Mouse (Mus musculus) right cerebral cortex, postnatal 4 days (tissue): ENCODE data around the gene Stap2.

Experiments
- DNase-seq: peaks from one replicate; pipeline ENCODE4 v3.0.0-alpha.2; 2022

Stap2 gene

DNA sequence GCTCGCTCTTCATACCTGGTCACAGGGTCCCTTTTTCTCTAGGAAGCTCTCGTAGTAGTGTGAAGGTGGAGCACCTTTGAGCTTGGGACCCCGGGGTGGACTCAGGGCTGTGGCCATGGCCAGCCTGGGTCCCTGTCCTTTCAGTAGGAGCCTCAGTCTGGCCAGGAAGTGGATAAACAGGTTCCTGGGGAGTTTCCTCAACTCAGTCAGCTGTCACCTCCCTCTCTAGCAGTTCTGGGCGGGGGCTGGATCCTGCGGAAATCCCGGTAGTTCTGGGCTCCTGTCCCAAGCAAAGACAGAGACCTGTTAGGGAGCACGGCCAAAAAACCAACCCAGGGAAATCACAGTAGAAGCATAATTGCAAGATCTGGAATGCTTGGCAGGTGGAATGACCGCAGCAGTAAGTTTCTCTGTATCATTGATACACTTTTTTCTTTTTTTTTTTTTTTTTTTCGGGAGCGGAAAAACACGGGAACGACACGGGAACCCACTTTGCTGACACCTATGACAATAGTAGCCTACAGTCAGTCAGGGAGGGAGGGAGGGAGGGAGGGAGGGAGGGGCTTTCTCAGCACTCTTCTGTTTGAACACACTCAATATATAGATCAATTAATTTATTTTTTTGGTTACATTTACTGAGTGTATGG is at the start of gene Stap2, which contains the start of gene Mpnd:
Stap2 (minus strand) TSS at position 170 of the 647 bp plus-strand sequence.
Mpnd (plus strand) TSS at position 297 of the 647 bp plus-strand sequence.
- no peak for DNase-seq

DNA sequence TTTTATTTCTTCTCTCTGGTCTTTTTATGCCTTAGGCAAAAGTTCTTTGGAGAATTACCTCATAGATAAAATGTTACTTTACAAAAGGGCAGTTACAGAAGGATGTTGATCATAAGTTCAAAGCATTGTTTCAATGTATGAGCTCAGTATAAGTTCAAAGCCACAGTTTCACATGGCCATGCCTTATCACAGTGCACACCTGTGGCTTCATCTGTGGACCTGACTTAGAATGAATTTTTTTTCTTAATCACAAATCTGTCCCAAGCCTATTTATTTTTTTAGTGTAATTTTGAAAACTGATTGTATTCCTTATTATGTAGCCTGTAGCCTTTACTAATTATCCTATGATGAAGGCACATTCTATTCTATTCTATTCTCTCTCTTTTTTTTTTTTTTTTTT is 49.6 kb upstream of the Stap2 start:
- no peak for DNase-seq

DNA sequence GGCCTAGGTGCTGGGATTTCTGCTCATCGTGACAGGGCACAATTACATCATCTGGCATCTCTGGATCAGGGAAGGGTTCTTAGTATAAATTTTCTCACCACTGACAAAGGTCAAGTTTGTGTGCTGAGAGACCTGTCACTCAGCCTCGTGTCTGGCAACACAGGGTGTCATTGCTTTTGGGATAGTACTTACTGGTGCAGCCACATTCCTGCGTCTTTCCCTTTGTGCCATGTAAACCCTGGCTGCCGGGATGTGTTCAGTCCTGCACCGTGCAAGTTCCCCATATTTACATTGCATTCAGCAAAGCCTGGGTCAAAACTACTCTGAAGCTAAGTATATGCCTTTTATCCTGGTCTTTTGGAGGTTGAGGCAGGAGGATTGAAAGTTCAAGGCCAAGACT is 46.0 kb upstream of the Stap2 start:
- no peak for DNase-seq

DNA sequence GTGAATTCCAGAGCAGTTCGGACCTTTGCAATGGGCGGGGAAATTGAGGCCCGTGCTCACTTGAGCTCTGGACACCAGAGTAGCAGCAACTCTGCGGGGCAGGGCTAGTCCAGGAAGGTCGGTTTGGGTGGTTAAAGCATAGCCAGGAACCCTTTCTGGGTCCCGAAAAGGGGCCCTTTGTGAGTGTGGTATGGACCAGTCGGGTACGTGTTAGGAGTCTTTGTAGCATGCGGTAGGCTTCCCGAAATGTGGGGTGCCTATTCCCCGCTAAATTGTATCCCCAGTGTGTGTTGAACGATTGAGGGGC is 35.4 kb upstream of the Stap2 start:
- no peak for DNase-seq

DNA sequence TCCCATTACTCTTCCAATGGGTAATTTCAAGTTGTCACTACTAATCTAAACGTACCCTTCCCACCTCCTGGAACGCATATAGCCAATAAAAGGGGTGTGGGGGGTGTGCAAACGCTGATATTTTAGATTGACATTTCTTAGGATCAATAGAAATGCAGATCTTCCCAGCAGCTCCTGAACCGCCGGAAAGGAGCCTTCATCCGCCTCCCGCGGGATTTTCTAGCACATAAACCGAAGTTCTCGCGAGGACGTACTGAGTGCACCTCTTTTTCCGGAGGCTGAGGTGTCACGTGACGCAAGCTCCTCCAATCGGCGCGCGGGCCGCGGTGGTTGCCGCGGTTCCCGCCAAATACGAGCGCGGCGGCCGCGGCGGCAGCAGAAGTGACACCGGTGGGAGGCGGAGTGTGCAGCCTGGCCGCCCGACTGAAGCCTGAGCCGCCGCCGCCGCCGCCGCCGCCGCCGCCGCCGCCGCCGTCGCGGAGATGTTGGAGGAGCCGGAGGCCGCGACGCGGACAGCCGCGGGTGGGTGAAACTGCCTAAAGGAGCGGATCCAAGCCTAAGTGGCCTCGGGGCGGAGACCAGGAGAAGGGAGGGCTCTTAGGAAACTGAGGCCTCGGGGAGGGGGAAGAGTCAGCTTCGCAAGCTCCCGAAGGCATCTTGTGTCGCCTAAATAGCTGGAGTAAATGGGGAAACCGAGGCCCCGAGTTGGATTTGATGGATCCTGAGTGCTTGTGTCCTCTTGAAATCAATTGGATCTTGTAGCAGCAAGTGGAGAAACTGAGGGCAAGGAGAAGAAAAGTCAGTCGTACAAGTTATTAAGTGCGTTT is 34.9 kb upstream of the Stap2 start, which contains the start of gene Chaf1a:
Chaf1a (plus strand) TSS at position 410 of the 827 bp plus-strand sequence.
- peak; percentile 96 for DNase-seq

DNA sequence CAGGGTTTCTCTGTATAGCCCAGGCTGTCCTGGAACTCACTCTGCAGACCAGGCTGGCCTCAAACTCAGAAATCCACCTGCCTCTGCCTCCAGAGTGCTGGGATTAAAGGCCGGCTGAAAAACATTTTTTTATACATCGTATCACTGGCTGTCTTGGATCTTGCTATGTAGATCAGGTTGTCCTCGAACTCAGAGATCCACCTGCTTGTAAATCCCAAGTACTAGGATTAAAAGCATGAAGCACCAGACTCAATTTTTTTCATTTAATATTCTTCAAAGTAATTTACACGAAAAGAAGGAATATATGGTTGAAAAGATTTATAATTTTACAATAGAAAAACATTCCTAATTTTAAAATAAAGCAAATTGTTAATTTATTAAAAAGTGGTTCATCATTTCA is 34.0 kb upstream of the Stap2 start:
- no peak for DNase-seq

DNA sequence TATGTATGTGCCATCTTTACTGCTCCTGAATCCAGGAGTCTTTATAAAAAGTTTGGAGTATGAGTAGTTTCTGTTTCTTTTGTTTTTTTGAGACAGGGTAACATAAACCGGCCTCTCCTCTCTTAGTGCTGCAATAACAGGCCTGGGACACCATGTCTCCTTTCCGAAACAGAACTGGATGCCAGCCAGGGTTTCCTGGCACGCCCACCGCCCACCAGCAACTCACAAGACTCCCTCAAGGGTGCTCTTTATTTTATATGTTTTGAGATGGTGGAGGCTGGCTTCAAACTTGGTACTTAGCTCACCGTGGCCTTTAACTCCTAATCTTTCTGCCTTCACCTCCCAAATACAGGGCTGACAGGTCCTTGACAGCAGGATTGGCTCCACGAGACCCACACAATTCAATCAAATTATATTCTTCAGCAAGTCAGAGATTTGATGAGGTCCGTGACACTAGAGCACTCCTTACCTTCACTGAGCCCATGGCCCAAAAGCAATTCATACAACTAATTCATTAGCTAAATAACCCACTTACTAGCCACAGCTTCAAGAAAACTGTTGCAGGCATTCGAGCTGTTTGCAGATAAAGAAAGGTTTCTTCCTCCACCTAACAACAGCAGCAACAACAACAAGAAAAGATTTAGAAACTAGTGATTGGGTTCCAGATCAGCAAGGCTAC is 33.3 kb upstream of the Stap2 start:
- DNase-seq: no peak

DNA sequence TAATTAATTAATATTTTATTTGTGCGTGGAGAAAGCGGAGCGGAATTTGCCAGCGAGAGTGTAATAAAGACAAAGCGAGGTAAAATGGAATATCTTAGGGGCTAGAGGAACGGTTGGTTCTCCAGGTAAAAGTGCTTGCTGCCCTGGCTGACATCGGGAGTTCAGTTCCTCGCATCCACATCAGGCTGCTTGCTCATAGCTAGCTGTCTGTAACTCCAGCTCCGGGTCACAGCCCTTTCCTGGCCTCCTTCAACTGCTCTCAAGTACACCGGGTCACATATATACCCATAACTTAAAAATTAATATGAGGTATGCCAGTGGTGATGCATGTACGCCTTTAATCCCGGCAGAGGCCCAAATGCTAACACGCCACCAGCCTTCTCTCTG is 31.5 kb upstream of the Stap2 start:
- no peak for DNase-seq

DNA sequence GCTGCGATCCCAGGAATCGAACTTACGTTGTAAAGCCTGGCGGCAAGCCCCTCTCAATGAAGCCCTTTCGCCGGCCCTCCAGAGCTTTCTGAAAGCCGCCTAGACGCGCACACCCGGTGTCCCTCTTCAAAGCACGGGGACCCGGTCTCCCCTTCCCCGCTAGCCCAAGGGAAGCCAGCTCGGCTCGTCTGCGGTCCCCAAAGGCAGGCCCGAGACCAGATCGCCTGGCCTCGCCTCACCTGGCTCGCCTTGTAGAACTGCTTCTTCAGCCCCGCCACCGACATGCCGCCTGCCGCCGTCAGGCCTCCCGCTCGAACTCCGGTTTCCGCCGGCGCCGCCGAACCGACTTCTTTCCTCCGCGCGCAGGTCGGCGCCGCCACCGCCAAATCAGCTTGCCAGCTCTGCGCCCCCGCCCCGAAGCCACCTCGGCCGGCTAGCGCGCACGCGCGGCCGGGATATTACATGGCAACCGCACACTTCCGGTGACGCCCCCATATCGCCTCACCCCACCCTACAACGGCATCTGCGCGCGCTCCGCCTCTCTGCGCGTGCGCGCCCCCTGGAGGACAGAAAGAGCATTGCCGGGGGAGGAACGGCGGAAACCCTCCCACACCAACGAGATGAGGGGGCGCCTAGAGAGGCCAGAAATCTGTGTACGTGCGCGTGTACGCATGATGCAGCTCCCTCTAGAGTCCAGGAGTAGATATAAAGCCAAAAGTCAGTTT is 31.0 kb upstream of the Stap2 start, which contains the start of gene Sh3gl1:
Sh3gl1 (minus strand) TSS at position 460 of the 725 bp plus-strand sequence.
- peak; percentile 99 for DNase-seq

DNA sequence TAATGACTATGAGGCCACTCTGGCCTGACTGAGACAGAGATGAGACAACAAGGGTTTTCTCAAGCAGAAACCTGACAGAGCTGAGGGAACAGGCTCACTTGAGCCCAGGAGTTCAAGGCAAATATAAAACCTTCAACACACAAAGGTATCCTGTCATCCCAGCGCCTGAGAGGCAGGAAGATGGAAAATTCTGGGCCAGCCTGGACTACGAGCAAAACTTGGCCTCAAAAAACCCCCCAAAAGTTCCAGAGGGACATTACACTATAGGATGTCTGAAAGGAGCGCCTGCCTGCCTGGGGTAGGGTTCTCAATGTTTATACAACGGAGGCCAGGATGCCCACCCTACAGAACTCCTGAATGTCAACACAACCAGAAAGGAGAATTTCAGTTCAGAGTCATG is 29.8 kb upstream of the Stap2 start:
- DNase-seq: no peak

DNA sequence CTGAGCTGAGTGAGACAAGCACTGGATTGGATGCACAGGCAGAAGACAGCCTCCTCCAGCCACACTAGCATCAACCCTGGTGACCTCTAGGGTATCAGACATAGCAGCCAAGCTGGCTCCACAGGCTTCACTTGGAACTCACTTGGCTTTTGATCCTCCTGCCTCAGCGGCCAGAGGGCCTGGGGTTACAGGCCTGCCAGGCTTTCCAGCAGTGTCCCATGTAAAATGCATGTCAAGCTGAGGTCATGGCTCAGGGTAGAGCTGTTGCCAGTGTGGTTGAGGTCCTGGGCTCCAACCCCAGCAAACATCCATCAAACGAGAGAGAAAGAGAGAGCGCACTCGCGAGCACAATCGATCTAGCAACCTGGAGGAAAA is 29.3 kb upstream of the Stap2 start:
- DNase-seq: no peak

DNA sequence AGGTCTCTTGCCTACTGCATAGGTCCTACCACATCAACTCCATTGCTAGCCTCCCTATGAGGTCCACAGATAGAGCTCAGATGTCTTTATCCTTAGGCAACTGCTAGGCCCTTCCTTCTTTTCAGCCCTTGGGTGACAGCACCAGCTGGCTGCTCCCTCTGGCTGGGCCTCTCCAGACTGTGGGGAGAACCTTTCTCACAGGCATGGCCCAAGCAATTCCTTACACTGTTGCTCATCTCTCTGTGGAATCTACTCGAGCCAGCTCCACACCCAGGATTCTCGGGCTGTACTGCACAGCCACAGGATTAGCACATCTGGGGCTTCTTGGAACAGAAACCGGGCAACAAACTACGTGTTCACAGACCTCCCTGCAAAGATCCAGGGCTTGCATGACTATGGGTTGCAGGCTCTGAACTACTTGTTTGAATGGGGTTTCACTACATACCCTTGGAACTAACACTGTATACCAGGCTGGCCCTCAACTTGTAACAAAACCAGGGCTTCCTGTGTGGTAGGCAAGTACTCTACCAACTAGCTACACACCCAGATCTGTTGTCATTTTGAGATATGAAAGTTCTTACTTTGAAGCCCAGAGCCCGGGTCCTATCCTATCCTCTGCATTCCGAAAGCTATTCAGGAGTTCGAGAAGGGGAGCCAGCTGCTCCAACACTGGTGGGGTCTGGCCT is 28.8 kb upstream of the Stap2 start:
- no peak for DNase-seq

DNA sequence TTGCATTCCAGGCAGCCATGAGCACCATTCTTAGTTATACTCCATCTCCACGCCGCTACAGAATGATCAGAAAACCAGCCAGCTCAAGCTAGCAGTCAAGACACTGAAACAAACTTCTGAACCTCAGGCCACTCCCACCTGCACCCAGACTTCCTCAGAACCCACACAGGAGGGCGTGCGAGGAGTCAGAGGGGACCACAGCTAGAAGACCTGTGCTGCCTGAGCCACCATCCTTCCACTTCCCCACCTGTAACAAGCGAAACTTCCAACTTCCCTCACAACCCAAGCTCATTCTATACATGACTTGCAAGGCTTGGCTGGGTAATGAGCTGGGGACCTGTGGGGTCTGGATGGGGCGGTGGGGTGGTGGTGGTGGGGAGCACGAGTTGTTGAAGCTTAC is 27.4 kb upstream of the Stap2 start:
- no peak for DNase-seq

DNA sequence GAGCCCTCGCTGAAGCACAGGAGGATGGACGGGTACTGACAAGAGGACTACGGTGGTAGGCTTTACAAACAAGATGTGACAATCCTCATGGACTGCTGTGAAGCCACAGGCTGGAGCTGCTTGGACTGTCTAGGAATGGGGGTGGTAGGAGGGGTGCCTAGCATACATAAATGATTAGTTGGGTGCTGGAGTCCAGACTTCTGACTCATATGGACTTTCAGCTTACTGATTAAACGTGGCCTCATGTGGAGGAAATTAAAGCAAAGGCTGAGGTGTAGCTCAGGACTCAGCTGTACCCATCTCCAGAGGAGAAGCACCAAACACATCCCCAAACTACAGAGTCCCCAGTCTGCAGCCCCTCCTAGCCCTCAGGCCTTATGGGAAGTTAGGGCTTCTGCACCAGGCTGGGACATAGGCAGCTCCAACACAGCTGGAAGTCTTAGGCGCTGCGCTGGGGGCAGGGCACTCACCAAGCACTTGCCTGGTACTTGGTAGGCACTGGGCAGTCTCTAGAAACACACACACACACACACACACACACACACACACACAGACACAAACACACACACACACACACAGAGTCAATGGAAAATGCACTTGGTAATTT is 26.8 kb upstream of the Stap2 start:
- no peak for DNase-seq

DNA sequence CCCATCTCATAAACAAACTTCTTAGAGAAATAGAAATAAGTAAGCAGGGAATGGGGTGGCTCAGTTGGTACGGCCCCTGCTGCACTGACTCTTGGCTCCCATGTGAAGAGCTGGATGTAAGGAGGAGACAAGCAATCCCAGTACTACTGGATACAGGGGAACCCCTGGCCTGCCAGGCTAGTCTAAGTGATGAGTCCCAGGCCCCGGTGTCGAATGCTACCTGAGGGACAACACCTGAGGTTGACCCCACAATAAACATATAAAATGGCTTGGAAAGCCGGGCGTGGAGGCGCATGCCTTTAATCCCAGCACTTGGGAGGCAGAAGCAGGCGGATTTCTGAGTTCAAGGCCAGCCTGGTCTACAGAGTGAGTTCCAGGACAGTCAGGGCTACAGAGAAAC is 26.0 kb upstream of the Stap2 start:
- DNase-seq: no peak

DNA sequence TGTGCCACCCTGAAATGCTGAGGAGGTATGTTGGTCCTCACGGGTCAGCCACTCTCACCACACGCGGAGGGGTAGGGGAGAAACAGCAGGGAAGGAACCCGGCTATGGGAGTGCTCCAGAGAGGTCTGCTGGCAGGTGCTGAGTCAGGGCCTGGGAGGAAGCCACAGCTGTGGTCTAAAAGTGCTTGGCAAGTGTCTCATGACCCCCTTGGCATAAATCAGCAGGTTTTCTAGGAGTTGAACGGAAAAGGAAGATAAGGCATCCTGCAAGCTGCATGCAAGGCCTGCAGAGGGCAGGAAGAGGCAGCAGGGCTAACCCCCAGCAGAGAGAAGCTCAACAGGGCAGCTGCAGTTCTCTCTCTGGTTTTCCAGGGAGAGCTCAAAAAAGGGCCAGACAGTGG is 25.5 kb upstream of the Stap2 start:
- no peak for DNase-seq

DNA sequence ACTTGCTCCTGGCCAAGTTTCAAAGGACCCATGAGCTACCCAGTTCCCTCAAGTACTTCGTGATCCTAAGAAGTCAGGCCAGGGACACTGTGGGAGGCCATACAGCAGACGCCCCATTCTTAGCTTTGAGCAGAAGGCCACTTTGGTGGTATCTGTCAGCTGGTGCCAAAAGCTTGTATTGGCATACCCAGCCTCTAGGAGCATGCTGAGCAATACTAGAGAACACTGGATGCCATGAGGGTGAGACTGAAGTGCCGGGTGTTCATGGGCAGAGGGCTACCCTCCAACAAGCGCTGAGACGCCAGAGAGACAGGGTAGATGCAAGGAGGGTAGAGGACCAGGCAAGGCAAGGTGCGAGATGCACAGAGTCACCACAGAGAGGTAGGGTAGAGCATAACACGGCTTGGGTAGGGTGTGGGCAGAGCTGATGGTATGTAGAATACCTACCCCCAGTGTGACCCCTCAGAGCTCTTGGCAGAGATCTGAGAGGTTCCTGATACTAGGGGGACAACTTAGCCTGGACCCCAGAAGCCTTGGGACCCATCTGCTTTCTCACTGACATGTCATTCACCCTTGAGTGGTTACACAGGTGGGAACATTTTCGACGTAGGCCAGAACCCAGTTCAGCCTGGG is 25.0 kb upstream of the Stap2 start:
- DNase-seq: no peak

DNA sequence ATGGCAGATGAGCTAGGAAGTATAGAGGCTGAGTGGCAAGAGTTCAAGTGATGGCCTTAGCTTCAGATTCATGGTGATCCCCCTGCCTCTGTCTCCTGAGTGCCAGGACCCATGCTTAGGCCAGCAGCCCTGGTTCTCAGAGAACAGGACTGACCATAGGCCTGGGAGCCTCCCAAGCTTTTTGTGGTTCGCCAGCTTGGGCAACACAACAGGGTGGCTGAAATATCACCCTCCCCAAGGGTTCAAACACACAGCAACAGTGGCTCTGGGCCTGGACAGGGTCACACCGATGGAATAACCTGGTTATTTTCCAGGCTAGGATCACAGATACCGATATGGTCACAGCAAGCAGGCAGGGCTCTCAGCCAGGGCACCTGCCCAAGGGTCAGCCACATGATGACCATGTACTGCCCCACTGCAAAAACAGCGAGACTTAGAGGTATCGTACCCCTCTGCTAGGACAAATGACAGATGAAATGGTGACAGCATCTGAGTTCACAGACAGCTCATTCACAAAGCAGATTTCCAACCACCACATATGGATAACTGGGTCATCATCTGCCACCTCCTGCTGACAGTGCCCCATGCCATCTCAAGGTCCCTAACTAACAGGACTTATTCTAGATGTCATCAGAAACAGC is 22.5 kb upstream of the Stap2 start:
- no peak for DNase-seq

DNA sequence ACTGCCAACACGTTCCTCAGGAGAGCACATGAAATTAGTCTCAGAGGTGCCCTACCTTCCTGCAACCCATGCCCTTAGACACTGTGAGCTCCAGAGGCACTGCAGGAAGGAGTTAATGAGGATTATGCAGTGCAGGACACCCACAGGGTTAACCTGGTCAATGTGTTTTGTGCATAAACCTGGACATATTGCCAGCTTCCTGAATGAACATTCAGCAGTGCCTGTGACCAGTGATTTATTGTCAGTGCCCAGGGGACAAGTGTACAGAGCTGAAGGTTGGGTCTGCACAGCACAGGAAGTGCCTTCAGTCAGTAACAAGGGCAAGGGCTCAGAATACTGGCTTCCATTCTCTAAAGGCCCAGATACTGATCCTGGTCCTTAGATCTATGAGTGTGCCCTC is 21.5 kb upstream of the Stap2 start:
- DNase-seq: no peak

DNA sequence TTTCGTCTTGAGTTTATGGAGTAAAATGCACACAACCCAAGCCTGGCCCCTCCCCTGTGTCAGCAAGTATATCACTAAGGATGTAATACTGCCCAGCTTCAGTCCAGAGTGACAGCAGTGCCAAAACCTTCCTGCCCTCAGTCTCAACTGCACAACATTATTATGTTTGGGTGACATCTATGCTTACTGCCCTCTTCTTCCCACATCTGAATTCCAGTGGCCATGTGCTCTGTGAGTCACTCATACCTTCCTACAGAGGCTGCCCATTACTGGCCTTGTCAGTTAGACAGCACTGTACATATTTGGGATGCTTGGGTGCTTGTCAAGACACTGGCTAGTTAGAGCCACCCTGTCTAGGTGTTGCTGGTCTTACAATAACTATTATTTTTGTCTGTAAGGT is 20.9 kb upstream of the Stap2 start:
- no peak for DNase-seq

DNA sequence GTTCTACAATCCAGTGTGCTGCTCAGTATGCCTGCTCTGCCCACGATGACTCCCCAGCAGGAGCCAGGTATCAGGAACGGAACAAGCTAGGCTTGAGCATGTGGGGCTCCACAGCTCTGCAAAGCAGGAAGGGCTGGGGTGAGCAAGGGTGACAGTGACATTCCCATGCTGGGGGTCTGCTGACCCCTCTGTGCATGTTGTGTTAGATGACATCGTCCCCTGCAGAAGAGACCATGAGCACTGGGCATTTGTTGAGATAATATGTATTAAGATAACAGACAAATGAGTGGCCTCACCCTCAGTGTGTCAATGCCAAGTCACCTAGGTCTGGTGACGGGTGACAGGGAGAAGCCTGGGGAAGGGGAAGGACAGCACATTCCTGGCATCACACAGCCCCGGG is 19.5 kb upstream of the Stap2 start:
- DNase-seq: no peak
